ENCODE assay signal across 18 mouse cellular contexts in the genomic region with DNA sequence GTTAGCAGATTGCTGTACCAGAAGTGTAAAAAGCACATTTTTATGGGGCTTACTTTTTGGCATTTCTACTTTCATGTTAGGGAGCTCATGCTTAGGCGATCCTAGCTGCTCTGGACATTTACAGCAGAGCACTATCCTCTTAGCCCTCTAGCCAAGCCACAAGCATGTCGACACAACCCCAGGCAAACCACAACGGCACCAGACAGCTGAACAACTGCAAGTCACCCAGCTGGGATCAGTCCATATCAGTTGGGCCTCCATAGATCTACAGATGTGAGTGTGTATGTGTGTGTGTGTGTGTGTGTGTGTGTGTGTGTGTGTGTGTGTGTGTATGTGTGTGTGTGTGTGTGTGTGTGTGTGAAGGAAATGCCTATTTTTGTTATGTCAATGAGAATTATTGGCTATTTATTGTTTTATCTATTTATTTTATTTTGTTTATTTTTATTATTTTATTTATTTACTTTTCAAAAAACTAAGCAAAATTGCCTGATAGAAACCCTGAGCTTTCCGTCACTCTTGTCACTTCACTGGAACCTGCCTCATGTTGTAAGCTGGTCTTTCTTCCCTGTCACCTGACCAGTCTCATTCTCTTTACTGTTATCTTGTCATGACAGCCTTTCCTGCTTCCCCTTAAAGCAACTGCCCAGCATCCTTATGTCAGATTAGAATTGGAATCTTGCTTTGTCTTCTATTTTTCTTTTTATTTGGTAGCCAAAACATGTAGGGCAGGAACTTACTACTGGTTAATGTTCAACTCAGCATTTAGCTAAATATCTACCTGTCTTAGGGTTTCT.
DNase-seq lines count a peak whose midpoint lies in the region; ATAC-seq and TF ChIP-seq lines count a peak whose summit lies in the region.
"Had no signal": no experiment of that assay in that cellular context is flagged by ENCODE, and none has a peak within 500 bp of the region (broad histone marks: within the 10 kb centered on the region; RNA-seq: fewer than 3 reads in every experiment).

No protein-coding gene starts in this region.

- no peak for DNase-seq in lung, postnatal 25 days (ENCODE audit: low spot score)
- DNase-seq in liver, embryonic 14.5 days (ENCODE audit: low read depth in 3 of 3, low spot score in 3 of 3), result peak in 1 of 3 experiments; percentile 10
- DNase-seq in adrenal gland, adult 18-20 months (ENCODE audit: low spot score in 2 of 2), result no peak
- no peak for DNase-seq in embryo, embryonic 10.5 days (ENCODE audit: low spot score)
- DNase-seq: cerebellum, adult 2 months; gastrocnemius, postnatal 25 days; heart, postnatal 14 days; right cerebral cortex, adult 18-20 months had no signal

- no peak for ATAC-seq in forebrain, embryonic 15.5 days (replicated peaks)
- no peak for ATAC-seq in forebrain, embryonic 12.5 days (ENCODE audit: low FRiP score)
- ATAC-seq in lung, embryonic 16.5 days (ENCODE audit: low read depth), result 0 out of 2 replicates have a peak, but pooled peaks have one; percentile 59
- peak; percentile 74; the same call in 1 of the 2 replicates for ATAC-seq in liver, embryonic 14.5 days (ENCODE audit: insufficient read depth)
- no peak for ATAC-seq in activated CD4-positive, CD25-positive, alpha-beta regulatory T cell, adult 4 months
- ATAC-seq: intestine, postnatal 0 days; Patski had no signal

- no peaks in the 10 kb centered on the region for H3K36me3 ChIP-seq in forebrain, embryonic 15.5 days
- no peaks in the 10 kb centered on the region for H3K36me3 ChIP-seq in forebrain, embryonic 12.5 days (replicated peaks)
- no peaks in the 10 kb centered on the region for H3K36me3 ChIP-seq in lung, embryonic 16.5 days (ENCODE audit: control insufficient read depth, insufficient read depth, low read length)
- no peaks in the 10 kb centered on the region for H3K36me3 ChIP-seq in liver, embryonic 14.5 days (replicated peaks; ENCODE audit: control insufficient read depth, insufficient read depth, low read depth)
- H3K36me3 ChIP-seq: forebrain, embryonic 10.5 days; limb, embryonic 10.5 days; midbrain, embryonic 12.5 days; neural tube, embryonic 12.5 days had no signal

- H3K27ac ChIP-seq in forebrain, embryonic 15.5 days (replicated peaks), result 0 out of 2 replicates have a peak overlapping the region, but pooled peaks have one; percentile 57
- H3K27ac ChIP-seq in forebrain, embryonic 12.5 days, result no peak overlapping the region
- H3K27ac ChIP-seq in lung, embryonic 16.5 days (ENCODE audit: low read length), result no peak overlapping the region
- H3K27ac ChIP-seq in liver, embryonic 14.5 days, result no peak overlapping the region
- H3K27ac ChIP-seq: forebrain, embryonic 10.5 days; limb, embryonic 10.5 days; midbrain, embryonic 12.5 days; neural tube, embryonic 12.5 days had no signal

- no peak overlapping the region for H3K4me3 ChIP-seq in forebrain, embryonic 15.5 days
- H3K4me3 ChIP-seq in forebrain, embryonic 12.5 days (replicated peaks), result no peak overlapping the region
- no peak overlapping the region for H3K4me3 ChIP-seq in lung, embryonic 16.5 days (ENCODE audit: low read length)
- no peak overlapping the region for H3K4me3 ChIP-seq in liver, embryonic 14.5 days (ENCODE audit: insufficient read depth in 1 of 2, low read depth in 2 of 2, low read length in 2 of 2)
- H3K4me3 ChIP-seq: forebrain, embryonic 10.5 days; limb, embryonic 10.5 days; midbrain, embryonic 12.5 days; neural tube, embryonic 12.5 days had no signal

- H3K27me3 ChIP-seq in forebrain, embryonic 15.5 days, result no peaks in the 10 kb centered on the region
- peaks cover 3% of the 10 kb centered on the region; the same call in 1 of the 2 replicates for H3K27me3 ChIP-seq in forebrain, embryonic 12.5 days
- no peaks in the 10 kb centered on the region for H3K27me3 ChIP-seq in lung, embryonic 16.5 days (ENCODE audit: control insufficient read depth, insufficient read depth, low read depth, low read length)
- no peaks in the 10 kb centered on the region for H3K27me3 ChIP-seq in liver, embryonic 14.5 days (ENCODE audit: control insufficient read depth, insufficient read depth, low read length)
- H3K27me3 ChIP-seq: neural tube, embryonic 12.5 days had no signal

- no peaks in the 10 kb centered on the region for H3K9me3 ChIP-seq in forebrain, embryonic 15.5 days
- no peaks in the 10 kb centered on the region for H3K9me3 ChIP-seq in forebrain, embryonic 12.5 days
- no peaks in the 10 kb centered on the region for H3K9me3 ChIP-seq in lung, embryonic 16.5 days (ENCODE audit: control insufficient read depth, low read length)
- no peaks in the 10 kb centered on the region for H3K9me3 ChIP-seq in liver, embryonic 14.5 days (ENCODE audit: control insufficient read depth, low read length)
- H3K9me3 ChIP-seq: forebrain, embryonic 10.5 days; limb, embryonic 10.5 days; midbrain, embryonic 12.5 days; neural tube, embryonic 12.5 days had no signal

- peak; percentile 54 for TF ChIP-seq EP300 in liver, embryonic 14.5 days (IDR thresholded peaks at IDR 0.05; ENCODE audit: low read depth)

- 81% methylated on average over 4 of the region's 4 CpGs for WGBS in forebrain, embryonic 15.5 days
- 82% methylated on average over 4 of the region's 4 CpGs for WGBS in forebrain, embryonic 12.5 days
- 58% methylated on average over 4 of the region's 4 CpGs for WGBS in lung, embryonic 16.5 days
- WGBS in liver, embryonic 14.5 days (ENCODE audit: insufficient replicate concordance), result 9% methylated on average over 4 of the region's 4 CpGs

- H3K4me1 ChIP-seq in forebrain, embryonic 15.5 days, result peaks cover 21% of the 10 kb centered on the region
- H3K4me1 ChIP-seq in forebrain, embryonic 12.5 days, result peaks cover 21% of the 10 kb centered on the region
- H3K4me1 ChIP-seq in lung, embryonic 16.5 days (replicated peaks; ENCODE audit: control insufficient read depth, insufficient read depth, low read length), result peaks cover 10% of the 10 kb centered on the region
- peaks cover 0 to 15% of the 10 kb centered on the region in 2 experiments; a peak in 2 of 4 replicates for H3K4me1 ChIP-seq in liver, embryonic 14.5 days (replicated peaks; ENCODE audit: control insufficient read depth in 2 of 2, insufficient read depth in 2 of 2, low read length in 1 of 2)

- H3K9ac ChIP-seq in forebrain, embryonic 15.5 days (replicated peaks), result no peak overlapping the region
- H3K9ac ChIP-seq in forebrain, embryonic 12.5 days, result no peak overlapping the region
- no peak overlapping the region for H3K9ac ChIP-seq in lung, embryonic 16.5 days (ENCODE audit: low read length)
- no peak overlapping the region for H3K9ac ChIP-seq in liver, embryonic 14.5 days (replicated peaks)
- H3K9ac ChIP-seq: midbrain, embryonic 12.5 days; neural tube, embryonic 12.5 days had no signal

- TF ChIP-seq CTCF in liver, embryonic 14.5 days (IDR thresholded peaks at IDR 0.05; ENCODE audit: low read depth), result no peak

- no peak overlapping the region for H3K4me2 ChIP-seq in forebrain, embryonic 15.5 days (replicated peaks)
- no peak overlapping the region for H3K4me2 ChIP-seq in forebrain, embryonic 12.5 days
- H3K4me2 ChIP-seq in lung, embryonic 16.5 days (ENCODE audit: low read depth, low read length), result 0 out of 2 replicates have a peak overlapping the region, but pooled peaks have one; percentile 7
- H3K4me2 ChIP-seq in liver, embryonic 14.5 days (ENCODE audit: low read depth), result no peak overlapping the region
- H3K4me2 ChIP-seq: midbrain, embryonic 12.5 days; neural tube, embryonic 12.5 days had no signal

Comparison
In these comparisons a context has a peak if more than half of its experiments do, and no peak if none do; other contexts are left out.
1. ATAC-seq: peak in lung, embryonic 16.5 days (single experiment) and liver, embryonic 14.5 days (single experiment); none in forebrain, embryonic 15.5 days (single experiment), forebrain, embryonic 12.5 days (single experiment) and activated CD4-positive, CD25-positive, alpha-beta regulatory T cell, adult 4 months (single experiment).